Mouse (Mus musculus) hindbrain, postnatal 0 days (tissue): Measurements from ENCODE around the gene Ahnak2. TPM values are rescaled to one million over a fixed set of nuclear protein-coding genes. Genes with fewer than 3 reads are reported as not detected.
A peak's percentile ranks its signal among the peaks of the same experiment; 100 is the strongest.

Experiments
- ATAC-seq: fragments of 200-750 bp; cut with Nextera tagmentation; 2 replicates; pipeline ENCODE4 v1.8.0; 2017; ENCODE audit warnings: mild to moderate bottlenecking, moderate TSS enrichment, moderate library complexity
- DNase-seq: peaks from one replicate; pipeline ENCODE4 v3.0.0-alpha.2; 2015; ENCODE audit warnings: low spot score
- H3K27ac ChIP-seq: fragments of 300-500 bp; sonication (generic); 2 replicates; pipeline ENCODE4 v1.5.1; 2014; ENCODE audit warnings: mild to moderate bottlenecking
- H3K27me3 ChIP-seq: fragments of 300-500 bp; sonication (generic); 2 replicates; pipeline ENCODE4 v1.6.1; 2014; ENCODE audit warnings: low read length, mixed read lengths; ENCODE audit not compliant: insufficient read depth
- H3K36me3 ChIP-seq: fragments of 300-500 bp; sonication (generic); 2 replicates; pipeline ENCODE4 v1.6.1; 2014; ENCODE audit warnings: low read length, mixed read lengths; ENCODE audit not compliant: insufficient read depth
- H3K4me1 ChIP-seq: fragments of 300-500 bp; sonication (generic); 2 replicates; pipeline ENCODE4 v1.6.1; 2014; ENCODE audit warnings: antibody characterized with exemption, low read length, mixed read lengths; ENCODE audit not compliant: insufficient read depth
- H3K4me2 ChIP-seq: fragments of 300-500 bp; sonication (generic); 2 replicates; pipeline ENCODE4 v1.6.1; 2014; ENCODE audit warnings: low read depth, mild to moderate bottlenecking, low read length, moderate library complexity, mixed read lengths
- H3K4me3 ChIP-seq: fragments of 300-500 bp; sonication (generic); 2 replicates; pipeline ENCODE4 v1.5.1; 2014; ENCODE audit warnings: low read length
- H3K9ac ChIP-seq: fragments of 300-500 bp; sonication (generic); replicated peaks from 2 replicates; pipeline ENCODE4 v1.6.1; 2014; ENCODE audit warnings: mild to moderate bottlenecking, low read length, moderate library complexity, mixed read lengths
- H3K9me3 ChIP-seq: fragments of 300-500 bp; sonication (generic); 2 replicates; pipeline ENCODE4 v1.6.1; 2016; ENCODE audit warnings: low read length, mixed read lengths
- CTCF ChIP-seq: IDR thresholded peaks from 2 replicates; pipeline ENCODE4 v1.5.1; 2016; ENCODE audit warnings: antibody characterized with exemption, control low read depth, low read depth
- WGBS: fragments of 180-500 bp; shearing (Covaris S2); extraction: QIAGEN DNeasy Blood & Tissue Kit; methylation state at CpG from one replicate; pipeline ENCODE4 v1.1.7; 2014; 5-methylcytosine and 5-hydroxymethylcytosine counted together
- polyA plus RNA-seq: library from polyadenylated mRNA; unstranded; fragments of >200 nt; fragmentation: Nextera tagmentation; extraction: Ambion mirVana; gene quantifications from 2 replicates; pipeline ENCODE4 v1.2.1, GENCODE M21; 2015
- total RNA-seq: library from RNA; depleted of rRNA; stranded (reverse); fragments of >200 nt; gene quantifications from 2 replicates; pipeline ENCODE4 v1.2.3, GENCODE M21; 2014

Gene Ahnak2
- total and polyA plus RNA-seq, 2 experiments from 2014 or later: 3.3 to 7.7 TPM

- H3K4me2 ChIP-seq: no peak overlapping the region
- no peak for TF ChIP-seq CTCF
- no peaks in the 10 kb centered on the region for H3K36me3 ChIP-seq
- DNase-seq (no peak), ATAC-seq (no peak)
- H3K27ac ChIP-seq: no peak overlapping the region
- WGBS: 78% methylated on average over 25 of the region's 25 CpGs
- H3K27me3 ChIP-seq: no peaks in the 10 kb centered on the region
- no peaks in the 10 kb centered on the region for H3K4me1 ChIP-seq
- H3K4me3 ChIP-seq: no peak overlapping the region
- no peak overlapping the region for H3K9ac ChIP-seq
- no peaks in the 10 kb centered on the region for H3K9me3 ChIP-seq
Measured at GRCm38 (mm10) chr12:112840209-112841086, 38.0 kb upstream of the Ahnak2 start.

- H3K4me3 ChIP-seq: no peak overlapping the region
- H3K9me3 ChIP-seq: no peaks in the 10 kb centered on the region
- H3K27me3 ChIP-seq: no peaks in the 10 kb centered on the region
- DNase-seq: no peak
- 58% methylated on average over 2 of the region's 2 CpGs for WGBS
- ATAC-seq: no peak
- H3K27ac ChIP-seq: no peak overlapping the region
- no peak overlapping the region for H3K4me2 ChIP-seq
- no peak overlapping the region for H3K9ac ChIP-seq
- peaks cover 7% of the 10 kb centered on the region for H3K4me1 ChIP-seq
- 0 out of 2 replicates have a peak, but pooled peaks cover 4% of the 10 kb centered on the region for H3K36me3 ChIP-seq
- no peak for TF ChIP-seq CTCF
Measured at GRCm38 (mm10) chr12:112835046-112835445, 32.6 kb upstream of the Ahnak2 start.

GRCm38 (mm10) chr12:112833527-112833926 lies 31.1 kb upstream of the Ahnak2 start:
- H3K4me1 ChIP-seq: peaks cover 7% of the 10 kb centered on the region
- TF ChIP-seq CTCF: no peak
- no peak overlapping the region for H3K4me2 ChIP-seq
- H3K27me3 ChIP-seq: no peaks in the 10 kb centered on the region
- 87% methylated on average over 6 of the region's 6 CpGs for WGBS
- DNase-seq (no peak), ATAC-seq (no peak)
- H3K9me3 ChIP-seq: no peaks in the 10 kb centered on the region
- no peak overlapping the region for H3K4me3 ChIP-seq
- H3K27ac ChIP-seq: no peak overlapping the region
- 0 out of 2 replicates have a peak, but pooled peaks cover 4% of the 10 kb centered on the region for H3K36me3 ChIP-seq
- H3K9ac ChIP-seq: no peak overlapping the region

- DNase-seq (no peak), ATAC-seq (no peak)
- no peak overlapping the region for H3K4me2 ChIP-seq
- 0 out of 2 replicates have a peak, but pooled peaks cover 4% of the 10 kb centered on the region for H3K36me3 ChIP-seq
- H3K4me3 ChIP-seq: no peak overlapping the region
- TF ChIP-seq CTCF: no peak
- no peak overlapping the region for H3K9ac ChIP-seq
- no peaks in the 10 kb centered on the region for H3K27me3 ChIP-seq
- no peak overlapping the region for H3K27ac ChIP-seq
- peaks cover 14% of the 10 kb centered on the region for H3K4me1 ChIP-seq
- WGBS: 95% methylated on average over 5 of the region's 5 CpGs
- no peaks in the 10 kb centered on the region for H3K9me3 ChIP-seq
Measured at GRCm38 (mm10) chr12:112832411-112832810, 30.0 kb upstream of the Ahnak2 start.

GRCm38 (mm10) chr12:112830570-112830969 lies 28.1 kb upstream of the Ahnak2 start:
- Histone ChIP-seq H3K27ac (no peak overlapping the region), H3K9ac (peak overlapping the region; percentile 80), H3K36me3 (0 out of 2 replicates have a peak, but pooled peaks cover 4% of the 10 kb centered on the region), H3K4me1 (peaks cover 17% of the 10 kb centered on the region), H3K4me2 (peak overlapping the region; percentile 87), H3K27me3 (no peaks in the 10 kb centered on the region), H3K4me3 (peak overlapping the region; percentile 74), H3K9me3 (no peaks in the 10 kb centered on the region)
- ATAC-seq (no peak), DNase-seq (no peak)
- WGBS: 85% methylated on average over 3 of the region's 3 CpGs
- no peak for TF ChIP-seq CTCF

- Histone ChIP-seq H3K4me1 (peaks cover 17% of the 10 kb centered on the region), H3K4me3 (peak overlapping the region; percentile 74), H3K9me3 (no peaks in the 10 kb centered on the region), H3K36me3 (0 out of 2 replicates have a peak, but pooled peaks cover 4% of the 10 kb centered on the region), H3K27me3 (no peaks in the 10 kb centered on the region), H3K27ac (peak overlapping the region; percentile 81), H3K9ac (peak overlapping the region; percentile 80), H3K4me2 (peak overlapping the region; percentile 87)
- ATAC-seq (no peak), DNase-seq (no peak)
- no peak for TF ChIP-seq CTCF
- 34% methylated on average over 2 of the region's 2 CpGs for WGBS
Measured at GRCm38 (mm10) chr12:112830141-112830540, 27.7 kb upstream of the Ahnak2 start.
